30 mouse cellular contexts compared by ENCODE assay signal in genomic region chr6:39497165-39497564, GRCm38 (mm10).
"Had no signal": no experiment of that assay in that cellular context is flagged by ENCODE, and none has a peak within 500 bp of the region (broad histone marks: within the 10 kb centered on the region; RNA-seq: fewer than 3 reads in every experiment).

No protein-coding gene starts in this region.

- ATAC-seq: liver, embryonic 12.5 days; liver, postnatal 0 days; lung, postnatal 0 days; midbrain, embryonic 15.5 days had no signal

- H3K36me3 ChIP-seq: liver, embryonic 13.5 days; liver, embryonic 15.5 days had no signal

- H3K4me1 ChIP-seq: limb, embryonic 13.5 days; liver, embryonic 13.5 days; lung, embryonic 15.5 days; midbrain, embryonic 10.5 days had no signal

- H3K9me3 ChIP-seq: limb, embryonic 10.5 days; limb, embryonic 12.5 days; limb, embryonic 13.5 days; limb, embryonic 15.5 days; liver, embryonic 12.5 days; liver, embryonic 13.5 days; liver, embryonic 15.5 days; lung, embryonic 15.5 days; megakaryocyte, embryonic 14.5 days; midbrain, embryonic 10.5 days; midbrain, embryonic 12.5 days; midbrain, embryonic 15.5 days had no signal

- DNase-seq: left cerebral cortex, postnatal 4 days; liver; liver, embryonic 13.5 days; liver, postnatal 0 days; lung, adult 18-20 months; lung, adult 2 months; lung, embryonic 14.5 days; lung, postnatal 10 days; lung, postnatal 14 days; lung, postnatal 36 days; lung, postnatal 4 days; midbrain, embryonic 14.5 days had no signal

- H3K4me2 ChIP-seq: limb, embryonic 12.5 days; limb, embryonic 13.5 days; limb, embryonic 15.5 days; liver, embryonic 11.5 days; liver, embryonic 12.5 days; liver, embryonic 13.5 days; liver, embryonic 15.5 days; lung, embryonic 14.5 days; lung, embryonic 15.5 days; midbrain, embryonic 11.5 days; midbrain, embryonic 12.5 days; midbrain, embryonic 15.5 days had no signal

- H3K27me3 ChIP-seq: limb, embryonic 12.5 days; limb, embryonic 13.5 days; limb, embryonic 15.5 days; liver, embryonic 12.5 days; liver, embryonic 13.5 days; liver, embryonic 15.5 days; lung, embryonic 15.5 days; midbrain, embryonic 12.5 days; midbrain, embryonic 15.5 days had no signal

- H3K9ac ChIP-seq: limb, embryonic 12.5 days; limb, embryonic 13.5 days; limb, embryonic 15.5 days; liver, embryonic 12.5 days; liver, embryonic 13.5 days; liver, embryonic 14.5 days; liver, embryonic 15.5 days; liver, postnatal 0 days; lung, embryonic 14.5 days; lung, embryonic 15.5 days; midbrain, embryonic 12.5 days; midbrain, embryonic 15.5 days had no signal

- H3K4me3 ChIP-seq: left cerebral cortex, adult 2 months; limb, embryonic 10.5 days; limb, embryonic 12.5 days; limb, embryonic 13.5 days; limb, embryonic 15.5 days; liver, embryonic 12.5 days; liver, embryonic 13.5 days; liver, embryonic 15.5 days; lung, embryonic 15.5 days; megakaryocyte, embryonic 14.5 days; midbrain, embryonic 10.5 days; midbrain, embryonic 12.5 days; midbrain, embryonic 15.5 days; myocyte had no signal

- H3K27ac ChIP-seq: left cerebral cortex, adult 2 months; limb, embryonic 10.5 days; limb, embryonic 12.5 days; limb, embryonic 13.5 days; limb, embryonic 15.5 days; liver, embryonic 12.5 days; liver, embryonic 13.5 days; liver, embryonic 14.5 days; liver, embryonic 15.5 days; lung, embryonic 15.5 days; macrophage; midbrain, embryonic 10.5 days; midbrain, embryonic 12.5 days; midbrain, embryonic 15.5 days had no signal
